Mouse (Mus musculus): ENCODE results near the gene Lmbrd1. TPM values are rescaled to one million over a fixed set of nuclear protein-coding genes. Genes with fewer than 3 reads are reported as not detected.
A peak's percentile ranks its signal among the peaks of the same experiment; 100 is the strongest.

Gene Lmbrd1
- polyA plus RNA-seq, 1 experiment from 2014 or later = 33.7 TPM

DNA sequence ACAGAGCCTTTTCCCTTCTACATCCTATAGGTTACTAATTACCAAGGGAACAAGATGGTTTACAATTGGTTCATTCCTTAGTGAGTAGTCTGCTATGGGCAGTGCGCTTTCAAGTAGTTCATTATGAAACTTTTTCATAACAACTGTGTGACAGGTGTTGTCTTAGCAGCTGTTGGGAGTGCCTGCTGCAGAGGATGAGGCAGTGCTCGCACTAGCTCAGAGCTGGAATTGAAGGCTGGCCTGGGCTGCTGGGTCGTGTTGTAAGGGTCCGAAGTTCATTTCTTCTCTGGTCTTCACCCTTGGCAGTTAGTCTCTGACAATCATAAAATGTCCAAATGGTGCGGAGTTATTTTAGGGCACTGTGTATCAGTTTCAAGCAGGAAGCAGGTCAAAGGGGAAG lies 21.8 kb downstream of the Lmbrd1 start:
- DNase-seq (ENCODE audit: low spot score) = no peak
- no peak for ATAC-seq
- no peaks in the 10 kb centered on the region; the same call in 1 of the 2 replicates for H3K4me1 ChIP-seq (ENCODE audit: control insufficient read depth, insufficient read depth, low read length)
- no peak overlapping the region for H3K9ac ChIP-seq (ENCODE audit: low read length)
- no peaks in the 10 kb centered on the region for H3K27me3 ChIP-seq (replicated peaks; ENCODE audit: control insufficient read depth, insufficient read depth, low read length)
- H3K9me3 ChIP-seq (replicated peaks; ENCODE audit: control insufficient read depth, low read length) = no peaks in the 10 kb centered on the region
- H3K4me3 ChIP-seq (ENCODE audit: low read depth, low read length) = no peak overlapping the region
- 0 out of 2 replicates have a peak, but pooled peaks cover 5% of the 10 kb centered on the region for H3K36me3 ChIP-seq (ENCODE audit: control insufficient read depth, insufficient read depth, low read length)
- no peak overlapping the region for H3K27ac ChIP-seq (ENCODE audit: low read depth, low read length)
- WGBS = 93% methylated on average over 5 of the region's 5 CpGs
- H3K4me2 ChIP-seq (ENCODE audit: low read length) = no peak overlapping the region

DNA sequence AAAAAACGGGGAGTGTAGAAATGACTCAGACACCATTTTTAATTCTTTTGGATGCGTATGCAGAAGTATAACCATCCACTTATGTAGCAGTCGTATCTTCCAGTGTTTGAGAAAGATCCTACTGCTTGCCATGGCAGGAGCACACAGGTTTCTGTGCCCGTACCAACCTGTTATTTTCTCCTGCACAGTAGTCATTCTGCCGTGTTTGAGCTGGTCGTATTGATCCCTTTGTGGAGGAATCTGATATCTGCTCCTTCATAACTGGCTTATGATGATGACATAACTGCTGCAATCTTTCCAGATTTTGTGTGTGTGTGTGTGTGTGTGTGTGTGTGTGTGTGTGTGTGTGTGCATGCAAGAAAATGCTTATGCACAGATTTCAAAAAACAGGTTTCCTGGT lies 25.4 kb downstream of the Lmbrd1 start:
- no peak for DNase-seq (ENCODE audit: low spot score)
- Histone ChIP-seq H3K9ac (ENCODE audit: low read length) (no peak overlapping the region), H3K4me3 (ENCODE audit: low read depth, low read length) (no peak overlapping the region), H3K4me1 (ENCODE audit: control insufficient read depth, insufficient read depth, low read length) (no peaks in the 10 kb centered on the region; the same call in 1 of the 2 replicates), H3K4me2 (ENCODE audit: low read length) (no peak overlapping the region), H3K27ac (ENCODE audit: low read depth, low read length) (no peak overlapping the region), H3K9me3 (replicated peaks; ENCODE audit: control insufficient read depth, low read length) (no peaks in the 10 kb centered on the region), H3K27me3 (replicated peaks; ENCODE audit: control insufficient read depth, insufficient read depth, low read length) (no peaks in the 10 kb centered on the region), H3K36me3 (ENCODE audit: control insufficient read depth, insufficient read depth, low read length) (0 out of 2 replicates have a peak, but pooled peaks cover 10% of the 10 kb centered on the region)
- ATAC-seq = no peak
- 85% methylated on average over 6 of the region's 6 CpGs for WGBS

DNA sequence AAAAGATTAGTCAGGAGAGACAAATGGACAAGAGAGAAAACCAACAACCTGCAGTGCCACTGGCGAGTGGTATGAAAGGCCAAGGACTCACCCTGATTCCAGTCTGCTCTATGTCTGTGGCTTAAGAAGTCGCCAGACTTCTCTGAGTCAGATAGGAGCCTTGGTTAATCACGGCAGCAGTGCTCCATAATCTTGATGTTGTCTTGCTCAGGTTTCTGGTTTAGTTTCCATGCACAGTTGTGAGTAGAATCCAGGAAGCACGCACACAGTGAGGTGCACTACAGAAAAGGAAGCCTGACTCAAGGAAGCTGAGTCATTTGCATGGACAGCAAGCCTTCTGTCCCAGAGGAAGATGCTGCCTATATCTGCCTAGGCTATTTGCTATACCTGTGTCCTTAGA lies 37.9 kb downstream of the Lmbrd1 start:
- Histone ChIP-seq H3K9me3 (replicated peaks; ENCODE audit: control insufficient read depth, low read length) (0 out of 2 replicates have a peak, but pooled peaks cover 3% of the 10 kb centered on the region), H3K36me3 (ENCODE audit: control insufficient read depth, insufficient read depth, low read length) (peaks cover 14% of the 10 kb centered on the region), H3K27ac (ENCODE audit: low read depth, low read length) (no peak overlapping the region), H3K4me1 (ENCODE audit: control insufficient read depth, insufficient read depth, low read length) (no peaks in the 10 kb centered on the region), H3K9ac (ENCODE audit: low read length) (no peak overlapping the region), H3K27me3 (replicated peaks; ENCODE audit: control insufficient read depth, insufficient read depth, low read length) (no peaks in the 10 kb centered on the region), H3K4me3 (ENCODE audit: low read depth, low read length) (no peak overlapping the region), H3K4me2 (ENCODE audit: low read length) (no peak overlapping the region)
- WGBS = 95% methylated on average over 4 of the region's 4 CpGs
- ATAC-seq (no peak), DNase-seq (ENCODE audit: low spot score) (no peak)

DNA sequence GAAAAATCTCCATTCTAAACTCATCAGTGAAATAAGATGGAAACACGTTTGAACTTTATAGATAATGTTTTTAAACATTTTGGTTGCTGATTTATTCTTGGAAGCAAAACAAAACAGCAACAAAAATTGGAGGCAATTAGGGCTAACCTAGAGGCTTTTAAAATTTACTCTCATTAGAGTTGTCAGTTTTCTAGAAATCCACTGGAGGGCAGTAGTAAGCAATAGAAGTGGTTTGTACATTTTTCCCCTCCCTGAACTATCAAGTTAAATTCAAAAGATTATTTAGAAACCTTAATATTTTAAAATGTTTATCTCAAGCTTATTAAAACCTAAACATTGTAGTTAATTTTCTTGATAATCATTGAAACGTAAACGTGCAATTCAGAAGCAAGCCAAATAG lies 41.2 kb downstream of the Lmbrd1 start:
- ATAC-seq = 0 out of 2 replicates have a peak, but pooled peaks have one; percentile 52
- 0 out of 2 replicates have a peak, but pooled peaks cover 3% of the 10 kb centered on the region for H3K9me3 ChIP-seq (replicated peaks; ENCODE audit: control insufficient read depth, low read length)
- no peaks in the 10 kb centered on the region for H3K27me3 ChIP-seq (replicated peaks; ENCODE audit: control insufficient read depth, insufficient read depth, low read length)

DNA sequence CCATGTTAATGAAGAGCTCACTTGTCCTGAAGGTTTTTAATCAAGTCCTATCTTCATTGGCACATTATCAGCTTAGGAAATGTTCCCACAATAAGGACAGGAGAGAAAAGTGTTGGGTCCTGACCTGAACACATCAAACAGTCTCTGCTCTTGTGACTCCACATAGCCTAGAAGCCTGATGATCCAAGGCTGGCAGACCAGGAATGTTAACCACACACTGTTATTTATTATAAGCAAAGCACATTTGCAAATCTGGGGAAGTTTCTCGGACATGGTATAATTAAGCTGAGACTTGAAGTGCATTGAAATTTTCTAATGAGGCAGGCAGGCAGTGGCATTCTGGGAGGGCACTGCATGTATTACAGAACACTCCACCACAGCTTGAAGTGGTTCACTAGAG lies 41.8 kb downstream of the Lmbrd1 start:
- Histone ChIP-seq H3K27ac (ENCODE audit: low read depth, low read length) (no peak overlapping the region), H3K9me3 (replicated peaks; ENCODE audit: control insufficient read depth, low read length) (0 out of 2 replicates have a peak, but pooled peaks cover 3% of the 10 kb centered on the region), H3K27me3 (replicated peaks; ENCODE audit: control insufficient read depth, insufficient read depth, low read length) (no peaks in the 10 kb centered on the region), H3K9ac (ENCODE audit: low read length) (no peak overlapping the region), H3K4me3 (ENCODE audit: low read depth, low read length) (no peak overlapping the region), H3K4me1 (ENCODE audit: control insufficient read depth, insufficient read depth, low read length) (no peaks in the 10 kb centered on the region), H3K36me3 (ENCODE audit: control insufficient read depth, insufficient read depth, low read length) (peaks cover 8% of the 10 kb centered on the region), H3K4me2 (ENCODE audit: low read length) (no peak overlapping the region)
- 0 out of 2 replicates have a peak, but pooled peaks have one; percentile 34 for ATAC-seq
- WGBS = 17% methylated on average over 1 of the region's 1 CpGs
- no peak for DNase-seq (ENCODE audit: low spot score)

More for the DNA sequence above, 41.2 kb downstream of the Lmbrd1 start:
- peak; percentile 45 for DNase-seq (ENCODE audit: low spot score)
- Histone ChIP-seq H3K4me1 (ENCODE audit: control insufficient read depth, insufficient read depth, low read length) (no peaks in the 10 kb centered on the region), H3K9ac (ENCODE audit: low read length) (no peak overlapping the region), H3K4me2 (ENCODE audit: low read length) (no peak overlapping the region), H3K27ac (ENCODE audit: low read depth, low read length) (no peak overlapping the region), H3K4me3 (ENCODE audit: low read depth, low read length) (no peak overlapping the region), H3K36me3 (ENCODE audit: control insufficient read depth, insufficient read depth, low read length) (peaks cover 14% of the 10 kb centered on the region)
- WGBS = 60% methylated on average over 3 of the region's 3 CpGs

DNA sequence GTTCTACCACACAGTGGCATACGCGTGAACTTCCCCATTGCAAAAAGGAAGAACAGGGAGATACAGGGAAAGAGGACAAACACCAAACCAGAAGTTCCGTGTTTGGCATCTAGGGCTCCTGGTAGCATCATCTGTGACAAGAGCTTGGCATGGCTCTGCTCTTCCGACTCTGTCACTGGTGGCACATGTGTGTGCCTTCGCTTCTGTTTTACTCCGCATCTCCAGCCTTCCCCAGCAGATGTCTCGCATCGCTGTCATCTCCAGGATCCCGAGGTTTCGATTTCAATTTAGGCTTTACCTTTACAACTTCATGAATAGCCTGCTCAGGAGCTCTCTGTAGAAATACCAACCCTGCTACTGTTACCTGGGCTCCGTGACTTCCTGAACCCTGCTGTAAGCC lies 51.4 kb downstream of the Lmbrd1 start:
- Histone ChIP-seq H3K27ac (ENCODE audit: low read depth, low read length) (no peak overlapping the region), H3K4me3 (ENCODE audit: low read depth, low read length) (no peak overlapping the region), H3K4me2 (ENCODE audit: low read length) (no peak overlapping the region), H3K9ac (ENCODE audit: low read length) (no peak overlapping the region), H3K4me1 (ENCODE audit: control insufficient read depth, insufficient read depth, low read length) (no peaks in the 10 kb centered on the region), H3K36me3 (ENCODE audit: control insufficient read depth, insufficient read depth, low read length) (peaks cover 40% of the 10 kb centered on the region), H3K9me3 (replicated peaks; ENCODE audit: control insufficient read depth, low read length) (no peaks in the 10 kb centered on the region), H3K27me3 (replicated peaks; ENCODE audit: control insufficient read depth, insufficient read depth, low read length) (no peaks in the 10 kb centered on the region)
- ATAC-seq (no peak), DNase-seq (ENCODE audit: low spot score) (no peak)
- 95% methylated on average over 11 of the region's 11 CpGs for WGBS

DNA sequence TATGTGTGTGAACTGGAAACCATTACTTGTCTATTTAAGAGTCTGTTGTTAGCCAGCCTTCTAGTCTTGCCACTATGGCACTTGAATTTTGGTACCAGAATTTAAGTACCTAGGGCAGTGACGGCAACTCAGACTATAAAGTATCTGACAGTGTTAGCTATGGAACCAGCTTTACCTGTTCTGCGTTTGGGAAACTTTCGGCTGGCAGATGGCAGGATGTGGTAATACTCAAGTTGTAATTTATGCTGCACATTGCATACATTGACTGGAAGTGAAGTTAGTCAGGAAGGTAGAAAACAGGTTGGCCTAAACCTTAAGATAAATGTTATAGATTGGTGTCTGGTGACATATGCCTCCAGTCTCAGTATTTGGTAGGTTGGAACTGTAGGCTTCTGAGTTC lies 53.9 kb downstream of the Lmbrd1 start:
- WGBS = 95% methylated on average over 3 of the region's 3 CpGs
- DNase-seq (ENCODE audit: low spot score) (no peak), ATAC-seq (no peak)
- Histone ChIP-seq H3K36me3 (ENCODE audit: control insufficient read depth, insufficient read depth, low read length) (peaks cover 40% of the 10 kb centered on the region), H3K27ac (ENCODE audit: low read depth, low read length) (no peak overlapping the region), H3K4me1 (ENCODE audit: control insufficient read depth, insufficient read depth, low read length) (no peaks in the 10 kb centered on the region), H3K27me3 (replicated peaks; ENCODE audit: control insufficient read depth, insufficient read depth, low read length) (no peaks in the 10 kb centered on the region), H3K4me2 (ENCODE audit: low read length) (no peak overlapping the region), H3K4me3 (ENCODE audit: low read depth, low read length) (no peak overlapping the region), H3K9me3 (replicated peaks; ENCODE audit: control insufficient read depth, low read length) (no peaks in the 10 kb centered on the region), H3K9ac (ENCODE audit: low read length) (no peak overlapping the region)

DNA sequence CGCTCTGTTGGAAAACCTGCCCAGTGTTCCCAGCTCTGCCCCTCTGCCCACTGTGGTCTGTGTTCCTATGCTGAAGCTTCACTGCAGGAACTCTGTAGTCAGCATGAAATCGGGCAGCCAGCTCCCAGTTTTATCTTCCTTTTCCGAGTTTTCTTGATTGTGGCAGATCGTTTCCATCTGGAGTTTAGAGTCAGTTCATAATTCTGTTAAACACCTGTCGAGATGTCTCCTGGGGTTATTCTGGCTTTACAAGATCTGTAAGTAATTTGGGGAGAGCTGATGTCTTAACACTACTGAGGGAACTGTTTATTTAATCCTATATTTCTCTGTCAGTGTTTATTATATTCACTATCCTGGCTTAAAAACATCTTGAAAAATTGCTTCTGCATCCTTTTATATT lies 56.4 kb downstream of the Lmbrd1 start:
- Histone ChIP-seq H3K4me3 (ENCODE audit: low read depth, low read length) (no peak overlapping the region), H3K9ac (ENCODE audit: low read length) (no peak overlapping the region), H3K27me3 (replicated peaks; ENCODE audit: control insufficient read depth, insufficient read depth, low read length) (no peaks in the 10 kb centered on the region), H3K36me3 (ENCODE audit: control insufficient read depth, insufficient read depth, low read length) (peaks cover 27% of the 10 kb centered on the region), H3K4me1 (ENCODE audit: control insufficient read depth, insufficient read depth, low read length) (no peaks in the 10 kb centered on the region), H3K27ac (ENCODE audit: low read depth, low read length) (no peak overlapping the region), H3K9me3 (replicated peaks; ENCODE audit: control insufficient read depth, low read length) (no peaks in the 10 kb centered on the region), H3K4me2 (ENCODE audit: low read length) (no peak overlapping the region)
- no peak for DNase-seq (ENCODE audit: low spot score)
- no peak for ATAC-seq
- 87% methylated on average over 5 of the region's 5 CpGs for WGBS

DNA sequence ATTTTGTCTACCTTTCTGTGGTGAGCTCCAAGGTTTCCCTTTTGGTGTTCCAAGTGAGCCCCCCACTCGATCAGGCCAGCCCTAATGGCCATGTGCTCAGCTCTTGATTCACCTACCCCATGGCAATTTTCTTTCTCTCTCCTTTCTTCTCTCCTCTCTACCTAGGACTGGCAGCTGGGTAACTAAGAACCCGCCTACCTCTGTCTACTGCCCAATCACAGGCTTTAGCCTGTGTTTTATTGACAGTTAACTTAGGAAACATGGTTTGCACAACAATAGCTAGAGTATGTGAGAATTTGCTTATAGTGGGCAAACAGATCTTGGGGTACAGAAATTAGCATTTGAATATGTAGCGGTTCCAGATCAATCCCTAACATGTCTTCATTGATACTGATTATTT lies 62.5 kb downstream of the Lmbrd1 start:
- Histone ChIP-seq H3K4me1 (ENCODE audit: control insufficient read depth, insufficient read depth, low read length) (no peaks in the 10 kb centered on the region), H3K4me3 (ENCODE audit: low read depth, low read length) (no peak overlapping the region), H3K27me3 (replicated peaks; ENCODE audit: control insufficient read depth, insufficient read depth, low read length) (no peaks in the 10 kb centered on the region), H3K9ac (ENCODE audit: low read length) (no peak overlapping the region), H3K9me3 (replicated peaks; ENCODE audit: control insufficient read depth, low read length) (no peaks in the 10 kb centered on the region), H3K27ac (ENCODE audit: low read depth, low read length) (no peak overlapping the region), H3K4me2 (ENCODE audit: low read length) (no peak overlapping the region), H3K36me3 (ENCODE audit: control insufficient read depth, insufficient read depth, low read length) (peaks cover 3% of the 10 kb centered on the region; the same call in 1 of the 2 replicates)
- no peak for DNase-seq (ENCODE audit: low spot score)
- 65% methylated on average over 3 of the region's 3 CpGs for WGBS
- peak; percentile 52; the same call in 1 of the 2 replicates for ATAC-seq

All from forebrain, embryonic 14.5 days (tissue).